ENCODE assay signal across 9 mouse cellular contexts in the genomic region with DNA sequence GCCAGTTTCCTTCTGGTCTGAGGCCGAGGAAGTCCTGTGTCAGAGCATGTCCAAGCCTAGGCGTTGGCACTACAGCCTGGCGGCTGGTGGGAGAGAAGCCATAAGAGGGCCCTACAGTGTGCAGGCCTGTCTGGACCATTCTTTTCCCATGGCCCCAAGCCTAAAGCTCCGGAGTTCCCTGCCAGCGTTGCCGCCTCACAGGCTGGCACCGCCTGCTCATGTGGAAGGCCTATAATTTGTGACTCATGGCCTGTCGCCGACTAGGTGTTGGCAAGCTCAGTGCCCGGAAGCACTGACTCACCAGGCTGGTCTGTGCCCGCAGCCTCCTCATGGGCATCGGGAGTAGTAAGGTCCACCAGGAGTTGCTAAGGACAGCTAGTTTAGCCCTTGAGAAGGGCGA. TPM values are rescaled to one million over a fixed set of nuclear protein-coding genes. Genes with fewer than 3 reads are reported as not detected.
DNase-seq lines count a peak whose midpoint lies in the region; ATAC-seq and TF ChIP-seq lines count a peak whose summit lies in the region.
"Had no signal": no experiment of that assay in that cellular context is flagged by ENCODE, and none has a peak within 500 bp of the region (broad histone marks: within the 10 kb centered on the region; RNA-seq: fewer than 3 reads in every experiment).

No protein-coding gene starts in this region.

- no peaks in the 10 kb centered on the region; the same call in 1 of the 2 replicates for H3K4me1 ChIP-seq in heart, embryonic 11.5 days (ENCODE audit: control insufficient read depth, insufficient read depth, low read length)
- peaks cover 73% of the 10 kb centered on the region for H3K4me1 ChIP-seq in E14TG2a.4 (replicated peaks; ENCODE audit: low read depth, low read length)
- H3K4me1 ChIP-seq in kidney, adult 2 months (ENCODE audit: control insufficient read depth, insufficient read depth, low read length) = 0 out of 2 replicates have a peak, but pooled peaks cover 7% of the 10 kb centered on the region

- no peak overlapping the region for H3K4me2 ChIP-seq in heart, embryonic 11.5 days
- peak overlapping the region; percentile 77 for H3K4me2 ChIP-seq in myocyte (ENCODE audit: low read depth)

- DNase-seq in heart, adult 11 months = peak; percentile 92
- DNase-seq in cerebellum, postnatal 14 days = peak; percentile 96 to 97
- DNase-seq in kidney, adult 2 months = peak; percentile 65
- no peak for DNase-seq in retina, postnatal 1 day

- H3K36me3 ChIP-seq in heart, embryonic 11.5 days (ENCODE audit: control insufficient read depth, insufficient read depth, low read length) = no peaks in the 10 kb centered on the region
- no peaks in the 10 kb centered on the region for H3K36me3 ChIP-seq in E14TG2a.4 (ENCODE audit: insufficient read depth, low read length)
- H3K36me3 ChIP-seq in kidney, adult 2 months (ENCODE audit: control insufficient read depth, insufficient read depth, low read length) = no peaks in the 10 kb centered on the region
- H3K36me3 ChIP-seq in myocyte (ENCODE audit: control insufficient read depth, insufficient read depth) = no peaks in the 10 kb centered on the region

- TF ChIP-seq POLR2A in kidney, adult 2 months (IDR thresholded peaks at IDR 0.05; ENCODE audit: low read depth, low read length) = no peak
- peak; percentile 56 for TF ChIP-seq POLR2A in myocyte (IDR thresholded peaks at IDR 0.05; ENCODE audit: insufficient read length, low read depth)

- no peak overlapping the region for H3K4me3 ChIP-seq in heart, embryonic 11.5 days (ENCODE audit: low read depth, low read length)
- H3K4me3 ChIP-seq in E14TG2a.4 (replicated peaks; ENCODE audit: low read length) (peak overlapping the region; percentile 20; the same call in 1 of the 2 replicates), myocyte (no peak overlapping the region)
- no peak overlapping the region for H3K4me3 ChIP-seq in kidney, adult 2 months (ENCODE audit: insufficient read depth, low read depth, low read length)

- 87% methylated on average over 13 of the region's 13 CpGs for WGBS in heart, embryonic 11.5 days (ENCODE audit: insufficient replicate concordance)
- WGBS in kidney, adult 2 months = 49% methylated on average over 13 of the region's 13 CpGs

- no peak overlapping the region for H3ac ChIP-seq in myocyte (ENCODE audit: control insufficient read depth, insufficient read length)

- no peak overlapping the region for H3K9ac ChIP-seq in heart, embryonic 11.5 days (ENCODE audit: low read depth, low read length)

- ATAC-seq in heart, embryonic 11.5 days (replicated peaks; ENCODE audit: insufficient number of reproducible peaks, low FRiP score, low TSS enrichment) = no peak
- ATAC-seq in CD4-positive, CD25-positive, alpha-beta regulatory T cell, adult 4 months = no peak

- H3K9me3 ChIP-seq in heart, embryonic 11.5 days (replicated peaks; ENCODE audit: control insufficient read depth, low read length) = no peaks in the 10 kb centered on the region
- H3K9me3 ChIP-seq in E14TG2a.4 (ENCODE audit: low read length) = no peaks in the 10 kb centered on the region

- H3K27me3 ChIP-seq in heart, embryonic 11.5 days (ENCODE audit: control insufficient read depth, insufficient read depth, low read length) = no peaks in the 10 kb centered on the region
- H3K27me3 ChIP-seq in E14TG2a.4 (ENCODE audit: insufficient read depth, low read length) (no peaks in the 10 kb centered on the region), myocyte (ENCODE audit: control insufficient read depth, insufficient read depth, insufficient read length) (no peaks in the 10 kb centered on the region)
- no peaks in the 10 kb centered on the region for H3K27me3 ChIP-seq in kidney, adult 2 months (replicated peaks; ENCODE audit: control insufficient read depth, insufficient read depth, low read length)
- H3K27me3 ChIP-seq: CH12.LX had no signal

- no peak for TF ChIP-seq CTCF in E14TG2a.4 (conservative IDR thresholded peaks at IDR 0.05; ENCODE audit: low read length)
- TF ChIP-seq CTCF in kidney, adult 2 months (conservative IDR thresholded peaks at IDR 0.05; ENCODE audit: insufficient read depth, insufficient read length, low read depth, low read length) = no peak

- no peak overlapping the region for H3K27ac ChIP-seq in heart, embryonic 11.5 days (ENCODE audit: low read depth, low read length)
- H3K27ac ChIP-seq in kidney, adult 2 months (ENCODE audit: insufficient read depth, low read depth, low read length) = peak overlapping the region; percentile 25; the same call in 1 of the 2 replicates

- H3K79me2 ChIP-seq in myocyte (ENCODE audit: control insufficient read depth, insufficient read depth) = no peaks in the 10 kb centered on the region

TF ChIP-seq in myocyte, 11 proteins besides CTCF, POLR2A, EP300 and RAD21:
- TF ChIP-seq E2F4 (IDR thresholded peaks at IDR 0.05; ENCODE audit: insufficient read depth) (no peak), TCF12 (IDR thresholded peaks at IDR 0.05; ENCODE audit: insufficient read depth, poor library complexity, severe bottlenecking) (no peak), SRF (IDR thresholded peaks at IDR 0.05; ENCODE audit: control insufficient read depth, insufficient read length, low read depth) (no peak), POLR2AphosphoS2 (IDR thresholded peaks at IDR 0.05; ENCODE audit: insufficient read length, low read depth) (no peak), MYOG (IDR thresholded peaks at IDR 0.05; ENCODE audit: control insufficient read depth in 1 of 3, insufficient read depth in 1 of 3, insufficient read length in 2 of 3, low read depth in 2 of 3) (peak in 1 of 3 experiments; percentile 38), MAX (IDR thresholded peaks at IDR 0.05; ENCODE audit: low read depth) (peak; percentile 79), CEBPB (IDR thresholded peaks at IDR 0.05; ENCODE audit: insufficient read depth, poor library complexity, severe bottlenecking) (no peak), TCF3 (IDR thresholded peaks at IDR 0.05; ENCODE audit: insufficient read length, low read depth) (no peak), REST (IDR thresholded peaks at IDR 0.05; ENCODE audit: insufficient read depth, insufficient read length) (no peak), MYOD1 (IDR thresholded peaks at IDR 0.05; ENCODE audit: control insufficient read depth in 1 of 3, insufficient read length in 2 of 3, low read depth in 2 of 3) (peak in 1 of 3 experiments; percentile 50), USF1 (IDR thresholded peaks at IDR 0.05; ENCODE audit: low read depth) (no peak)

RNA-seq across cellular contexts. Expression of a gene that starts 27.0 kb away (rescaled TPM):
- 346 and 407 TPM in 2 replicates for polyA plus RNA-seq in heart, embryonic 11.5 days (2014; fragmentation: Nextera tagmentation; extraction: Ambion mirVana)
- polyA plus RNA-seq in kidney, adult 2 months (2012; rRNA removed) = 259 and 341 TPM in 2 replicates
- polyA plus RNA-seq in myocyte (2012; fragmentation: generic; extraction: Trizol) = 342 TPM
- 100 to 1,000 TPM in 1 of 2 experiments, 10 to 100 TPM in 1; 67.5 to 104 TPM for polyA plus RNA-seq in CD4-positive, CD25-positive, alpha-beta regulatory T cell, adult 4 months (2017; shearing (Covaris generic))

RNA-seq across cellular contexts. Expression of a gene that starts 50.8 kb away (rescaled TPM):
- 5.3 and 5.5 TPM in 2 replicates for polyA plus RNA-seq in heart, embryonic 11.5 days (2014; fragmentation: Nextera tagmentation; extraction: Ambion mirVana)
- polyA plus RNA-seq in kidney, adult 2 months (2012; rRNA removed) = 2.1 and 13.2 TPM in 2 replicates
- polyA plus RNA-seq in myocyte (2012; fragmentation: generic; extraction: Trizol) = 17.3 TPM
- 100 to 1,000 TPM; 246 to 283 TPM for polyA plus RNA-seq in CD4-positive, CD25-positive, alpha-beta regulatory T cell, adult 4 months (2017; shearing (Covaris generic))

Comparison
In these comparisons a context has a peak if more than half of its experiments do, and no peak if none do; other contexts are left out.
1. RNA of a gene that starts 50.8 kb away (polyA plus RNA-seq): 246 to 283 TPM in CD4-positive, CD25-positive, alpha-beta regulatory T cell, adult 4 months; 17.3 TPM in myocyte (single experiment), 2.1 to 13.2 TPM in kidney, adult 2 months and 5.3 to 5.5 TPM in heart, embryonic 11.5 days; every median in the first group is over 10 times any median in the second.